Mouse (Mus musculus) CH12.LX (cell line): Measurements from ENCODE around the gene Fgd6. TPM values are rescaled to one million over a fixed set of nuclear protein-coding genes. Genes with fewer than 3 reads are reported as not detected.
A peak's percentile ranks its signal among the peaks of the same experiment; 100 is the strongest.

ENCODE experiments used
- DNase-seq: peaks from one replicate; pipeline ENCODE4 v3.0.0-alpha.2; 2013; ENCODE audit errors: extremely low read depth
- H3K27ac ChIP-seq: 2 replicates; pipeline ENCODE4 v1.5.1; 2012; ENCODE audit warnings: low read depth, mild to moderate bottlenecking, control low read depth, moderate library complexity; ENCODE audit not compliant: insufficient read depth
- H3K27me3 ChIP-seq: replicated peaks from 2 replicates; pipeline ENCODE3; 2012; ENCODE audit warnings: inconsistent platforms
- H3K36me3 ChIP-seq, 2 experiments: replicated peaks in 1 of 2; 2 replicates each; pipeline versions ENCODE3 to v1.6.1; 2012; ENCODE audit warnings: inconsistent platforms in 1 of 2, low read length in 1 of 2, mild to moderate bottlenecking in 1 of 2, mixed read lengths in 1 of 2, moderate library complexity in 1 of 2; ENCODE audit not compliant: control insufficient read depth in 1 of 2, insufficient read depth in 1 of 2
- H3K4me1 ChIP-seq, 2 experiments: 2 replicates each; pipeline ENCODE4 v1.6.1; 2012; ENCODE audit warnings: inconsistent platforms in 1 of 2, moderate library complexity in 1 of 2; ENCODE audit not compliant: insufficient read depth in 2 of 2, control insufficient read depth in 1 of 2
- H3K4me2 ChIP-seq: 2 replicates; pipeline ENCODE4 v1.6.1; 2012; ENCODE audit warnings: low read depth, mild to moderate bottlenecking, control low read depth; ENCODE audit not compliant: poor library complexity, insufficient read depth, severe bottlenecking
- H3K4me3 ChIP-seq, 3 experiments: fragments of 150-350 bp in 1 of 3; sonication (generic) in 1 of 3; replicated peaks in 1 of 3; 2 replicates each; pipeline versions ENCODE3 to v1.5.1; 2011 to 2012; ENCODE audit warnings: low read depth in 2 of 3, low read length in 2 of 3, mild to moderate bottlenecking in 2 of 3, moderate library complexity in 2 of 3, control low read depth in 1 of 3, improper control_type of control experiment in 1 of 3, inconsistent platforms in 1 of 3, mixed read lengths in 1 of 3; ENCODE audit not compliant: poor library complexity in 1 of 3
- H3K79me2 ChIP-seq: replicated peaks from 2 replicates; pipeline ENCODE4 v1.6.1; 2012; ENCODE audit warnings: mild to moderate bottlenecking, moderate library complexity; ENCODE audit not compliant: control insufficient read depth, poor library complexity, insufficient read depth, severe bottlenecking; ENCODE audit errors: extremely low read depth
- H3K9ac ChIP-seq: 2 replicates; pipeline ENCODE4 v1.6.1; 2012; ENCODE audit warnings: low read depth, mild to moderate bottlenecking, control low read depth, moderate library complexity; ENCODE audit not compliant: insufficient read depth
- H3K9me3 ChIP-seq: replicated peaks from 2 replicates; pipeline ENCODE3; 2012; ENCODE audit warnings: low read length, inconsistent platforms, mixed read lengths
- BHLHE40 ChIP-seq: IDR thresholded peaks from 2 replicates; pipeline ENCODE4 v1.6.1; 2011; ENCODE audit warnings: mild to moderate bottlenecking, low read depth, low read length, improper control_type of control experiment
- CHD1 ChIP-seq: IDR thresholded peaks from 2 replicates; pipeline ENCODE4 v1.6.1; 2012; ENCODE audit warnings: low read depth, low read length, improper control_type of control experiment, inconsistent platforms
- CHD2 ChIP-seq: IDR thresholded peaks from 2 replicates; pipeline ENCODE4 v1.6.1; 2011; ENCODE audit warnings: low read length, improper control_type of control experiment
- CTCF ChIP-seq, 2 experiments: IDR thresholded peaks in 1 of 2; conservative IDR thresholded peaks in 1 of 2; 2 replicates each; pipeline ENCODE4 v1.5.1; 2011 to 2012; ENCODE audit warnings: low read depth in 2 of 2, low read length in 2 of 2, improper control_type of control experiment in 1 of 2, inconsistent platforms in 1 of 2, mild to moderate bottlenecking in 1 of 2, moderate library complexity in 1 of 2
- E2F4 ChIP-seq: IDR thresholded peaks from 2 replicates; pipeline ENCODE4 v1.6.1; 2011; ENCODE audit warnings: low read depth, low read length, improper control_type of control experiment; ENCODE audit not compliant: insufficient replicate concordance
- EP300 ChIP-seq: IDR thresholded peaks from 2 replicates; pipeline ENCODE4 v1.6.1; 2011; ENCODE audit warnings: low read length, improper control_type of control experiment
- ETS1 ChIP-seq: conservative IDR thresholded peaks from 2 replicates; pipeline ENCODE4 v1.6.1; 2012; ENCODE audit warnings: low read depth, mild to moderate bottlenecking, inconsistent platforms, low read length, improper control_type of control experiment, moderate library complexity
- GABPA ChIP-seq: IDR thresholded peaks from 2 replicates; pipeline ENCODE4 v1.6.1; 2012; ENCODE audit warnings: low read depth, low read length, improper control_type of control experiment, inconsistent platforms; ENCODE audit not compliant: insufficient replicate concordance
- HCFC1 ChIP-seq: IDR thresholded peaks from 2 replicates; pipeline ENCODE4 v1.6.1; 2012; ENCODE audit warnings: low read depth, mild to moderate bottlenecking, inconsistent platforms, low read length, improper control_type of control experiment
- JUND ChIP-seq: conservative IDR thresholded peaks from 2 replicates; pipeline ENCODE4 v1.6.1; 2011; ENCODE audit warnings: low read depth, low read length, improper control_type of control experiment
- KAT2A ChIP-seq: IDR thresholded peaks from 2 replicates; pipeline ENCODE4 v1.6.1; 2012; ENCODE audit warnings: low read length, improper control_type of control experiment, inconsistent platforms; ENCODE audit not compliant: insufficient replicate concordance
- MAX ChIP-seq: IDR thresholded peaks from 2 replicates; pipeline ENCODE4 v1.6.1; 2011; ENCODE audit warnings: low read length, improper control_type of control experiment
- MAZ ChIP-seq: IDR thresholded peaks from 2 replicates; pipeline ENCODE4 v1.6.1; 2012; ENCODE audit warnings: low read depth, mild to moderate bottlenecking, inconsistent platforms, low read length, improper control_type of control experiment, moderate library complexity
- MEF2A ChIP-seq: IDR thresholded peaks from 2 replicates; pipeline ENCODE4 v1.6.1; 2014; ENCODE audit warnings: low read depth, mild to moderate bottlenecking, inconsistent platforms, low read length, improper control_type of control experiment, borderline replicate concordance
- MXI1 ChIP-seq: IDR thresholded peaks from 2 replicates; pipeline ENCODE4 v1.6.1; 2011; ENCODE audit warnings: mild to moderate bottlenecking, low read depth, low read length, improper control_type of control experiment
- MYC ChIP-seq: IDR thresholded peaks from 2 replicates; pipeline ENCODE4 v1.6.1; 2011; ENCODE audit warnings: low read depth, mild to moderate bottlenecking, improper control_type of control experiment, low read length
- NELFE ChIP-seq: IDR thresholded peaks from 2 replicates; pipeline ENCODE4 v1.6.1; 2011; ENCODE audit warnings: low read depth, low read length, improper control_type of control experiment
- NRF1 ChIP-seq: IDR thresholded peaks from 2 replicates; pipeline ENCODE4 v1.6.1; 2014; ENCODE audit warnings: low read depth, mild to moderate bottlenecking, inconsistent platforms, low read length, improper control_type of control experiment, moderate library complexity
- POLR2A ChIP-seq: IDR thresholded peaks from 2 replicates; pipeline ENCODE4 v1.6.1; 2011; ENCODE audit warnings: low read depth, mild to moderate bottlenecking, improper control_type of control experiment, low read length
- RAD21 ChIP-seq: IDR thresholded peaks from 2 replicates; pipeline ENCODE4 v1.6.1; 2011; ENCODE audit warnings: low read depth, mild to moderate bottlenecking, low read length, improper control_type of control experiment, moderate library complexity
- RCOR1 ChIP-seq: conservative IDR thresholded peaks from 2 replicates; pipeline ENCODE4 v1.6.1; 2012; ENCODE audit warnings: low read depth, mild to moderate bottlenecking, inconsistent platforms, low read length, improper control_type of control experiment
- SIN3A ChIP-seq: IDR thresholded peaks from 2 replicates; pipeline ENCODE4 v1.6.1; 2012; ENCODE audit warnings: low read length, improper control_type of control experiment, inconsistent platforms
- TBP ChIP-seq: conservative IDR thresholded peaks from 2 replicates; pipeline ENCODE4 v1.6.1; 2011; ENCODE audit warnings: low read depth, low read length, improper control_type of control experiment
- UBTF ChIP-seq: IDR thresholded peaks from 2 replicates; pipeline ENCODE4 v1.6.1; 2012; ENCODE audit warnings: low read depth, mild to moderate bottlenecking, inconsistent platforms, low read length, improper control_type of control experiment, moderate library complexity
- USF1 ChIP-seq: IDR thresholded peaks from 2 replicates; pipeline ENCODE4 v1.6.1; 2014; ENCODE audit warnings: low read depth, mild to moderate bottlenecking, inconsistent platforms, low read length, improper control_type of control experiment
- USF2 ChIP-seq: conservative IDR thresholded peaks from 2 replicates; pipeline ENCODE4 v1.6.1; 2011; ENCODE audit warnings: low read depth, low read length, improper control_type of control experiment
- ZC3H11A ChIP-seq: IDR thresholded peaks from 2 replicates; pipeline ENCODE4 v1.6.1; 2012; ENCODE audit warnings: low read depth, mild to moderate bottlenecking, inconsistent platforms, low read length, improper control_type of control experiment
- ZKSCAN1 ChIP-seq: IDR thresholded peaks from 2 replicates; pipeline ENCODE4 v1.6.1; 2012; ENCODE audit warnings: low read depth, inconsistent platforms, low read length, improper control_type of control experiment, borderline replicate concordance
- ZMIZ1 ChIP-seq: IDR thresholded peaks from 2 replicates; pipeline ENCODE4 v1.6.1; 2012; ENCODE audit warnings: low read depth, mild to moderate bottlenecking, inconsistent platforms, low read length, improper control_type of control experiment
- dilution Hi-C: fragments of 300-500 bp; cut with MboI; formaldehyde crosslinking; loops from 2 replicates; pipeline ENCODE4 v1.14.3; 2020; ENCODE audit warnings: low sequenced_read_pairs; ENCODE audit not compliant: extremely low pct_unique_long_range_greater_than_20kb, extremely low pct_ligation_motif_present
- in situ Hi-C: fragments of 300-500 bp; cut with MboI; formaldehyde crosslinking; loops from 3 replicates; pipeline ENCODE4 v1.14.3; 2019; ENCODE audit warnings: low sequenced_read_pairs, low pct_ligation_motif_present, low pct_unique_long_range_greater_than_20kb, mixed read lengths
- polyA plus RNA-seq: library from polyadenylated mRNA; unstranded; fragments of >175 nt; gene quantifications from 2 replicates; pipeline ENCODE4 v1.2.1, GENCODE M21; 2012; ENCODE audit warnings: low read depth; ENCODE audit not compliant: insufficient read length
- total RNA-seq, 2 experiments: library from RNA; depleted of rRNA; stranded (reverse); fragments of 300-350 nt in 1 of 2; fragments of >200 nt in 1 of 2; gene quantifications; 2 replicates each; pipeline ENCODE4 v1.2.3; 2012 to 2014

Fgd6 gene
- total and polyA plus RNA-seq, 3 experiments = 3.3 to 7.2 (median 5.0) TPM

DNA sequence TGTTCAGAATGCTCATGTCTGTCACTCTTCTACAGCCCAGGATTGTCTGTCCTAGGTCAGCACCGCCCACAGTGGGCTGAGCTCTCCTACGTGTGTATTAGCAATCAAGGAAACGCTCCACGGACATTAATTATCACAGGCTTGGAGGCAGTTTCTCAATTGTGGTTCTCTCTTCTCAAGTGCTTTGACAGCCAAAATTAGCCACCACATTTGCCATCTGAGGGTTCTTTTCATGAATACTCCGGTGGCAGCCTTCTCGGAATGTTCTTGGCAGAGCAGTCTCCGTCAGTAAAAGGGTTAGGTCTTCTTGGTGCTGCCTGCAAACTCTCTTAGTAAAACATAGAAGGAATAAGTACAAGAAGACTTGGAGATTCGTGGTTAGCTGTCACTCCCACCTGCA lies 50.5 kb downstream of the Fgd6 start:
- dilution Hi-C loops = no loop called here

DNA sequence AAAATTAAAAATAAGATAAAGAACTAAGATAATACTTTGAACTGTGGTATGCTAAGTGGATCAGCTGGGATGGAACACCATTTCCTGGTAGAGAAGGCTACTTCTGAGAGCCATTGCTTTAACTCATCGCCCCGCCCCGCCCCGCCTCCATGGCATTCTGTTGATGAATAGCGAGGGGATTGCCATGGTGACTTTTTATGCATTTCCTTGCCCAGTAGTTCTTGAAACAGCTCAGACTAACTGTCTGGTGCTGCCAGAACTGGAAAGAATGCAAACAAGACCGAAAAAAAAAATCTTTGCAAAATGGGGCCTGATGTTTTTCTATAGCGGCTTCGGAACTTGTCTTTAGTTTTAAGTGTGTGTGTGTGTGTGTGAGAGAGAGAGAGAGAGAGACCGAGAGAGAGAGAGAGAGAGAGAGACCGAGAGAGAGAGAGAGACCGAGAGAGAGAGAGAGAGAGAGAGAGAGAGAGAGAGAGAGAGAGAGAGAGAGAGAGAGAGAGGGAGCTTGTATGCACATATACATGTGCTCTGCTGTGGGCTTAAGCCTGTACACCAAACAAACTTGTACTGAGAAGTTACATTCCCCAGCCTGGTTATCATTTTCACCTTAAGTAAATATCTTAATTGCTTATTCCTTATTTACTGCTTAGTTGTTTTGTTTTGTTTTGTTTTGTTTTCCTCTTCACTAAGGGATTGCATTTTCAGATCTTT lies 51.7 kb downstream of the Fgd6 start:
- dilution Hi-C loops = no loop called here
- H3K4me1 ChIP-seq = peaks cover 28 to 65% of the 10 kb centered on the region in 2 experiments
- TF ChIP-seq ETS1 (peak; percentile 91), NRF1 (no peak), ZC3H11A (no peak), USF2 (no peak), MEF2A (peak; percentile 93), MAX (0 out of 2 replicates have a peak, but pooled peaks have one; percentile 60), E2F4 (no peak), KAT2A (no peak), RAD21 (no peak), UBTF (no peak), EP300 (peak; percentile 95), JUND (peak; percentile 81), CTCF (conservative IDR thresholded peaks at IDR 0.05 in 1 of 2, IDR thresholded peaks at IDR 0.05 in 1 of 2; ENCODE audit: low read depth in 2 of 2, low read length in 2 of 2) (no peak), TBP (peak; percentile 46; the same call in 1 of the 2 replicates), ZMIZ1 (no peak; the same call in 1 of the 2 replicates), BHLHE40 (peak; percentile 81), CHD2 (peak; percentile 82), USF1 (no peak), CHD1 (0 out of 2 replicates have a peak, but pooled peaks have one; percentile 34), GABPA (no peak), RCOR1 (no peak; the same call in 1 of the 2 replicates), HCFC1 (peak; percentile 54; the same call in 1 of the 2 replicates), ZKSCAN1 (no peak), MAZ (peak; percentile 85), NELFE (peak; percentile 41; the same call in 1 of the 2 replicates), MXI1 (peak; percentile 70), POLR2A (peak; percentile 49; the same call in 1 of the 2 replicates), MYC (peak; percentile 77; the same call in 1 of the 2 replicates)

More for the DNA sequence above, 50.5 kb downstream of the Fgd6 start:
- in situ Hi-C loops = no loop called here
- peaks cover 34 to 75% of the 10 kb centered on the region in 2 experiments for H3K4me1 ChIP-seq
- no peak for DNase-seq
- H3K27me3 ChIP-seq = no peaks in the 10 kb centered on the region
- no peak overlapping the region for H3K4me3 ChIP-seq
- H3K36me3 ChIP-seq = peaks cover 8 to 20% of the 10 kb centered on the region in 2 experiments
- H3K9ac ChIP-seq = peak overlapping the region; percentile 34; the same call in 1 of the 2 replicates
- TF ChIP-seq POLR2A = peak; percentile 11; the same call in 1 of the 2 replicates
- 0 out of 2 replicates have a peak, but pooled peaks have one; percentile 29 for TF ChIP-seq MXI1
- TF ChIP-seq MEF2A = peak; percentile 25; the same call in 1 of the 2 replicates
- TF ChIP-seq E2F4 = no peak
- 0 out of 2 replicates have a peak, but pooled peaks have one; percentile 24 for TF ChIP-seq SIN3A
- TF ChIP-seq TBP = 0 out of 2 replicates have a peak, but pooled peaks have one; percentile 46
- peaks cover 12% of the 10 kb centered on the region for H3K79me2 ChIP-seq
- H3K27ac ChIP-seq = peak overlapping the region; percentile 89
- peak overlapping the region; percentile 56 for H3K4me2 ChIP-seq
- H3K9me3 ChIP-seq = peaks cover 7% of the 10 kb centered on the region

More for the DNA sequence above, 51.7 kb downstream of the Fgd6 start:
- in situ Hi-C loops = no loop called here
- DNase-seq = peak; percentile 95
- H3K79me2 ChIP-seq = peaks cover 12% of the 10 kb centered on the region
- peaks cover 17% of the 10 kb centered on the region for H3K9me3 ChIP-seq
- no peak overlapping the region for H3K4me3 ChIP-seq
- H3K27me3 ChIP-seq = no peaks in the 10 kb centered on the region
- peak overlapping the region; percentile 90 for H3K27ac ChIP-seq
- peak overlapping the region; percentile 78 for H3K4me2 ChIP-seq
- peaks cover 13 to 29% of the 10 kb centered on the region in 2 experiments for H3K36me3 ChIP-seq
- H3K9ac ChIP-seq = peak overlapping the region; percentile 82
